Mouse (Mus musculus): Measurements from ENCODE around the gene Trmt13. TPM values are rescaled to one million over a fixed set of nuclear protein-coding genes. Genes with fewer than 3 reads are reported as not detected.

The Trmt13 gene
- total and polyA plus RNA-seq, 3 experiments = 12.0 to 15.5 TPM; not detected in 1

DNA sequence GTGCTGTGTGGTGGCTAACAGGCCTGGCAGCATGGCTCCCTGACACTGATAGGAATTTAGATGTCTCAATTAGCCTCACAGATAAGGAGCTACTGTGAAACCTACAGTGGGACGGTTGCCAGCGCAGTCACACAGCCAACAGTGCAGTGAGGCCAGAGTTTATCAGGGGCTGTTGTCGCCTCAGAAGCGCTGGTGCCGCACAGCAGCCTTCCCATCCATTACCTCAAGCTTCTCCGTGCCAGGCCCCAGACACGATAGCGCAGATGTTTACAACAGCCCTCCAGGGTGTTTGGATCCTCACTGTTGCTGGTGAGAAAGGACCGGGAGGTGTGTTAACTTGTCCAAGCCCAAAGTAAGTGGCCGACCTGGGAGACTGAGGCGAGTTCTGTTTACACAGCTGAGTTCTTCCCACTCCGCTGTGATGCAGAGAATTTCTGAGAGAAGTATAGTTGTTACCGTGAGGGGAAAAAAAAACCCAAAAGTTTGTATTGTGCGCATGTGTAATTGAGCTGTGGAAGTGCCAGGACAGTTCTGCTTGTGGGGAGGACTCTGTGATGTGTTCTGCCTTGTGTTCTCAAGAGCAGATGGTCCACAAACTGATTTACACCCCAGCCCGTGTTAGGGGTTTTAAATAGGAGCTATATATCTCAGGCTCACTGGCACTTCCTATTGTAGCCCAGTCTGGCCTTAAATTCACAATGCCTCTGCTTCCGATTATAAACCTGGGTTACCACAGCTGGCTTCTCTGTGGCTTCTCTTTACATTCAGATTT lies 77.8 kb downstream of the Trmt13 start (continued):
- TF ChIP-seq CHD2 (IDR thresholded peaks at IDR 0.05; ENCODE audit: low read length) (no peak), SMC3 (IDR thresholded peaks at IDR 0.05; ENCODE audit: low read depth, low read length) (peak; percentile 28; the same call in 1 of the 2 replicates), MEF2A (IDR thresholded peaks at IDR 0.05; ENCODE audit: extremely low read depth, insufficient replicate concordance, low read depth, low read length, poor library complexity, severe bottlenecking) (no peak), POLR2A (IDR thresholded peaks at IDR 0.05; ENCODE audit: control insufficient read depth in 1 of 2, insufficient read depth in 1 of 2, low read depth in 1 of 2, low read length in 2 of 2, poor library complexity in 1 of 2) (no peak), MXI1 (IDR thresholded peaks at IDR 0.05; ENCODE audit: low read depth, low read length) (peak; percentile 61), HCFC1 (IDR thresholded peaks at IDR 0.05; ENCODE audit: low read depth, low read length) (peak; percentile 52; the same call in 1 of the 2 replicates), ETS1 (IDR thresholded peaks at IDR 0.05; ENCODE audit: low read depth, low read length) (peak; percentile 81), ZNF384 (IDR thresholded peaks at IDR 0.05; ENCODE audit: low read depth, low read length) (peak; percentile 8; the same call in 1 of the 2 replicates), GABPA (IDR thresholded peaks at IDR 0.05; ENCODE audit: low read depth, low read length) (no peak), ZC3H11A (IDR thresholded peaks at IDR 0.05; ENCODE audit: low read depth, low read length) (no peak), RAD21 (IDR thresholded peaks at IDR 0.05; ENCODE audit: low read depth, low read length) (no peak), MAFK (IDR thresholded peaks at IDR 0.05; ENCODE audit: borderline replicate concordance, low read depth, low read length) (no peak), UBTF (IDR thresholded peaks at IDR 0.05; ENCODE audit: borderline replicate concordance, insufficient read depth, low read depth, low read length) (0 out of 2 replicates have a peak, but pooled peaks have one; percentile 85), NRF1 (IDR thresholded peaks at IDR 0.05; ENCODE audit: insufficient read depth, low read depth, low read length, poor library complexity, severe bottlenecking) (no peak), CHD1 (IDR thresholded peaks at IDR 0.05; ENCODE audit: low read depth, low read length) (no peak), TAL1 (IDR thresholded peaks at IDR 0.05; ENCODE audit: low read length) (no peak), MYB (IDR thresholded peaks at IDR 0.05; ENCODE audit: low read depth, low read length) (no peak), JUND (IDR thresholded peaks at IDR 0.05; ENCODE audit: low read depth, low read length) (no peak), MAZ (IDR thresholded peaks at IDR 0.05; ENCODE audit: low read depth, low read length) (no peak), EP300 (IDR thresholded peaks at IDR 0.05; ENCODE audit: low read depth in 1 of 2, low read length in 2 of 2) (peak; percentile 69 to 71), MYC (IDR thresholded peaks at IDR 0.05; ENCODE audit: low read depth, low read length) (0 out of 2 replicates have a peak, but pooled peaks have one; percentile 35), POLR2AphosphoS5 (IDR thresholded peaks at IDR 0.05; ENCODE audit: borderline replicate concordance, low read depth, low read length) (no peak), MAX (IDR thresholded peaks at IDR 0.05; ENCODE audit: low read length) (peak; percentile 45; the same call in 1 of the 2 replicates)

Other genes with a start within 250 kb of the Trmt13 start
- 2.6 and 2.7 TPM in 2 replicates for gene Cdc14a, start 190.6 kb downstream of the Trmt13 start, total RNA-seq (2012; rRNA removed)
- 1 to 10 TPM in 1 of 2 experiments, not detected in 1; 5.9 TPM for gene Cdc14a, start 190.6 kb downstream of the Trmt13 start, polyA plus RNA-seq (2012; ENCODE audit: insufficient read depth in 1 of 2, insufficient read length in 2 of 2, low read depth in 1 of 2, low replicate concordance in 2 of 2, missing spikeins in 1 of 2)
- gene Rtca, start 106.4 kb downstream of the Trmt13 start, total RNA-seq (2012; rRNA removed) = 68.3 and 72.9 TPM in 2 replicates
- 100 to 1,000 TPM in 1 of 2 experiments, 10 to 100 TPM in 1; 68.6 to 307 TPM for gene Rtca, start 106.4 kb downstream of the Trmt13 start, polyA plus RNA-seq (2012; ENCODE audit: insufficient read depth in 1 of 2, insufficient read length in 2 of 2, low read depth in 1 of 2, low replicate concordance in 2 of 2, missing spikeins in 1 of 2)
- gene Dbt, start 101.5 kb downstream of the Trmt13 start, total RNA-seq (2012; rRNA removed) = 12.7 and 15.3 TPM in 2 replicates
- gene Dbt, start 101.5 kb downstream of the Trmt13 start, polyA plus RNA-seq (2012; ENCODE audit: insufficient read depth in 1 of 2, insufficient read length in 2 of 2, low read depth in 1 of 2, low replicate concordance in 2 of 2, missing spikeins in 1 of 2) = 10 to 100 TPM in 1 of 2 experiments, not detected in 1; 13.2 TPM
- gene Lrrc39, start 51.6 kb downstream of the Trmt13 start, total RNA-seq (2012; rRNA removed) = 0.39 and 0.65 TPM in 2 replicates
- gene Lrrc39, start 51.6 kb downstream of the Trmt13 start, polyA plus RNA-seq (2012; ENCODE audit: insufficient read depth in 1 of 2, insufficient read length in 2 of 2, low read depth in 1 of 2, low replicate concordance in 2 of 2, missing spikeins in 1 of 2) = under 1 TPM in 1 of 2 experiments, not detected in 1; 0.40 TPM
- gene Sass6, start 19.6 kb downstream of the Trmt13 start, total RNA-seq (2012; rRNA removed) = 8.5 and 9.2 TPM in 2 replicates
- 10 to 100 TPM in 1 of 2 experiments, not detected in 1; 15.4 TPM for gene Sass6, start 19.6 kb downstream of the Trmt13 start, polyA plus RNA-seq (2012; ENCODE audit: insufficient read depth in 1 of 2, insufficient read length in 2 of 2, low read depth in 1 of 2, low replicate concordance in 2 of 2, missing spikeins in 1 of 2)
- 36.8 and 39.2 TPM in 2 replicates for gene Mfsd14a, start 48.1 kb upstream of the Trmt13 start, total RNA-seq (2012; rRNA removed)
- 100 to 1,000 TPM in 1 of 2 experiments, 10 to 100 TPM in 1; 45.9 to 111 TPM for gene Mfsd14a, start 48.1 kb upstream of the Trmt13 start, polyA plus RNA-seq (2012; ENCODE audit: insufficient read depth in 1 of 2, insufficient read length in 2 of 2, low read depth in 1 of 2, low replicate concordance in 2 of 2, missing spikeins in 1 of 2)
- 0.39 and 1.0 TPM in 2 replicates for gene Gm43191, start 66.7 kb upstream of the Trmt13 start, total RNA-seq (2012; rRNA removed)
- not detected for gene Gm43191, start 66.7 kb upstream of the Trmt13 start, polyA plus RNA-seq (2012; ENCODE audit: insufficient read depth in 1 of 2, insufficient read length in 2 of 2, low read depth in 1 of 2, low replicate concordance in 2 of 2, missing spikeins in 1 of 2)
- 16.7 and 20.3 TPM in 2 replicates for gene Slc35a3, start 98.2 kb upstream of the Trmt13 start, total RNA-seq (2012; rRNA removed)
- gene Slc35a3, start 98.2 kb upstream of the Trmt13 start, polyA plus RNA-seq (2012; ENCODE audit: insufficient read depth in 1 of 2, insufficient read length in 2 of 2, low read depth in 1 of 2, low replicate concordance in 2 of 2, missing spikeins in 1 of 2) = 10 to 100 TPM in 1 of 2 experiments, not detected in 1; 19.2 TPM
- gene Agl, start 193.6 kb upstream of the Trmt13 start, total RNA-seq (2012; rRNA removed) = 4.6 and 5.6 TPM in 2 replicates
- 10 to 100 TPM; 11.9 to 21.1 TPM for gene Agl, start 193.6 kb upstream of the Trmt13 start, polyA plus RNA-seq (2012; ENCODE audit: insufficient read depth in 1 of 2, insufficient read length in 2 of 2, low read depth in 1 of 2, low replicate concordance in 2 of 2, missing spikeins in 1 of 2)
- 78.5 and 88.3 TPM in 2 replicates for gene Frrs1, start 244.9 kb upstream of the Trmt13 start, total RNA-seq (2012; rRNA removed)
- gene Frrs1, start 244.9 kb upstream of the Trmt13 start, polyA plus RNA-seq (2012; ENCODE audit: insufficient read depth in 1 of 2, insufficient read length in 2 of 2, low read depth in 1 of 2, low replicate concordance in 2 of 2, missing spikeins in 1 of 2) = 100 to 1,000 TPM in 1 of 2 experiments, 10 to 100 TPM in 1; 84.6 to 625 TPM

All from MEL (cell line).